Mouse (Mus musculus) limb, embryonic 10.5 days (tissue): ENCODE measurements around the gene Gm45785. TPM values are rescaled to one million over a fixed set of nuclear protein-coding genes. Genes with fewer than 3 reads are reported as not detected.

Source experiments
- DNase-seq: peaks from one replicate; pipeline ENCODE4 v3.0.0-alpha.2; 2017; ENCODE audit warnings: low spot score
- H3K27ac ChIP-seq: fragments of 300-500 bp; sonication (generic); 2 replicates; pipeline ENCODE4 v1.5.1; 2016; ENCODE audit warnings: mild to moderate bottlenecking
- H3K27me3 ChIP-seq: fragments of 300-500 bp; sonication (generic); 2 replicates; pipeline ENCODE4 v1.6.1; 2016; ENCODE audit warnings: low read depth, mild to moderate bottlenecking; ENCODE audit not compliant: poor library complexity, severe bottlenecking
- H3K36me3 ChIP-seq: fragments of 300-500 bp; sonication (generic); 2 replicates; pipeline ENCODE4 v1.6.1; 2016; ENCODE audit warnings: mild to moderate bottlenecking, moderate library complexity
- H3K4me1 ChIP-seq: fragments of 300-500 bp; sonication (generic); 2 replicates; pipeline ENCODE4 v1.6.1; 2016
- H3K4me3 ChIP-seq: fragments of 300-500 bp; sonication (generic); 2 replicates; pipeline ENCODE4 v1.5.1; 2016; ENCODE audit warnings: mild to moderate bottlenecking, moderate library complexity
- H3K9me3 ChIP-seq: fragments of 300-500 bp; sonication (generic); replicated peaks from 2 replicates; pipeline ENCODE4 v1.6.1; 2016; ENCODE audit warnings: mild to moderate bottlenecking
- whole genome bisulfite sequencing: fragments of 180-500 bp; shearing (Covaris S2); methylation state at CpG from one replicate; pipeline ENCODE4 v1.1.7; 2016; 5-methylcytosine and 5-hydroxymethylcytosine counted together
- polyA plus RNA-seq: library from polyadenylated mRNA; unstranded; fragments of >200 nt; fragmentation: Nextera tagmentation; extraction: Ambion mirVana; gene quantifications from 2 replicates; pipeline ENCODE4 v1.2.1, GENCODE M21; 2016

Gene Gm45785
- polyA plus RNA-seq, 1 experiment from 2014 or later: not detected

GRCm38 (mm10) chr7:140880865-140881515 is 24.9 kb upstream of the Gm45785 start:
- peaks cover 37% of the 10 kb centered on the region for H3K36me3 ChIP-seq
- WGBS: 36% methylated on average over 8 of the region's 8 CpGs
- no peaks in the 10 kb centered on the region for H3K27me3 ChIP-seq
- H3K27ac ChIP-seq: peak overlapping the region; percentile 90
- H3K4me3 ChIP-seq: peak overlapping the region; percentile 91
- DNase-seq: no peak
- peaks cover 16% of the 10 kb centered on the region for H3K4me1 ChIP-seq
- H3K9me3 ChIP-seq: no peaks in the 10 kb centered on the region

- H3K4me1 ChIP-seq: peaks cover 16% of the 10 kb centered on the region
- no peaks in the 10 kb centered on the region for H3K27me3 ChIP-seq
- H3K36me3 ChIP-seq: peaks cover 36% of the 10 kb centered on the region
- H3K9me3 ChIP-seq: no peaks in the 10 kb centered on the region
- no peak overlapping the region for H3K27ac ChIP-seq
- DNase-seq: no peak
- WGBS: 89% methylated on average over 3 of the region's 3 CpGs
- H3K4me3 ChIP-seq: no peak overlapping the region
Observed at GRCm38 (mm10) chr7:140880419-140880818, 24.3 kb upstream of the Gm45785 start.

- WGBS: 89% methylated on average over 7 of the region's 7 CpGs
- no peak for DNase-seq
- Histone ChIP-seq H3K4me3 (no peak overlapping the region), H3K4me1 (peaks cover 16% of the 10 kb centered on the region), H3K36me3 (peaks cover 34% of the 10 kb centered on the region), H3K27ac (no peak overlapping the region), H3K9me3 (no peaks in the 10 kb centered on the region), H3K27me3 (no peaks in the 10 kb centered on the region)
Observed at GRCm38 (mm10) chr7:140879355-140879754, 23.2 kb upstream of the Gm45785 start.

GRCm38 (mm10) chr7:140877364-140877763 is 21.2 kb upstream of the Gm45785 start:
- 85% methylated on average over 6 of the region's 6 CpGs for WGBS
- H3K27me3 ChIP-seq: no peaks in the 10 kb centered on the region
- no peak overlapping the region for H3K27ac ChIP-seq
- peaks cover 34% of the 10 kb centered on the region for H3K36me3 ChIP-seq
- H3K4me1 ChIP-seq: peaks cover 10% of the 10 kb centered on the region
- no peak for DNase-seq
- no peak overlapping the region for H3K4me3 ChIP-seq
- no peaks in the 10 kb centered on the region for H3K9me3 ChIP-seq

- Histone ChIP-seq H3K9me3 (no peaks in the 10 kb centered on the region), H3K36me3 (peaks cover 38% of the 10 kb centered on the region), H3K27ac (no peak overlapping the region), H3K4me1 (no peaks in the 10 kb centered on the region), H3K27me3 (no peaks in the 10 kb centered on the region), H3K4me3 (no peak overlapping the region)
- 92% methylated on average over 4 of the region's 4 CpGs for WGBS
- DNase-seq: no peak
Observed at GRCm38 (mm10) chr7:140874224-140874623, 18.1 kb upstream of the Gm45785 start.

- peaks cover 77% of the 10 kb centered on the region for H3K36me3 ChIP-seq
Observed at GRCm38 (mm10) chr7:140864761-140865160, 8.6 kb upstream of the Gm45785 start.

GRCm38 (mm10) chr7:140860728-140861127 is 4.6 kb upstream of the Gm45785 start:
- peaks cover 70% of the 10 kb centered on the region for H3K36me3 ChIP-seq
- DNase-seq: no peak
- H3K27me3 ChIP-seq: no peaks in the 10 kb centered on the region
- no peaks in the 10 kb centered on the region for H3K9me3 ChIP-seq
- H3K27ac ChIP-seq: no peak overlapping the region
- 90% methylated on average over 5 of the region's 5 CpGs for WGBS
- H3K4me1 ChIP-seq: peaks cover 27% of the 10 kb centered on the region
- H3K4me3 ChIP-seq: no peak overlapping the region

More at GRCm38 (mm10) chr7:140864761-140865160, 8.6 kb upstream of the Gm45785 start:
- no peak overlapping the region for H3K4me3 ChIP-seq
- H3K27me3 ChIP-seq: no peaks in the 10 kb centered on the region
- H3K9me3 ChIP-seq: no peaks in the 10 kb centered on the region
- H3K4me1 ChIP-seq: no peaks in the 10 kb centered on the region
- 87% methylated on average over 12 of the region's 12 CpGs for WGBS
- H3K27ac ChIP-seq: no peak overlapping the region
- no peak for DNase-seq

- peaks cover 67% of the 10 kb centered on the region for H3K36me3 ChIP-seq
- peaks cover 34% of the 10 kb centered on the region for H3K4me1 ChIP-seq
- no peak overlapping the region for H3K4me3 ChIP-seq
- DNase-seq: no peak
- H3K9me3 ChIP-seq: no peaks in the 10 kb centered on the region
- no peak overlapping the region for H3K27ac ChIP-seq
- WGBS: 77% methylated on average over 6 of the region's 6 CpGs
- H3K27me3 ChIP-seq: no peaks in the 10 kb centered on the region
Observed at GRCm38 (mm10) chr7:140859997-140860396, 3.9 kb upstream of the Gm45785 start.

- Histone ChIP-seq H3K4me3 (peak overlapping the region; percentile 91; the same call in 1 of the 2 replicates), H3K27me3 (no peaks in the 10 kb centered on the region), H3K4me1 (peaks cover 36% of the 10 kb centered on the region), H3K36me3 (peaks cover 67% of the 10 kb centered on the region), H3K9me3 (no peaks in the 10 kb centered on the region), H3K27ac (no peak overlapping the region)
- 96% methylated on average over 8 of the region's 8 CpGs for WGBS
- DNase-seq: no peak
Observed at GRCm38 (mm10) chr7:140858746-140859145, 2.6 kb upstream of the Gm45785 start.

- WGBS: 44% methylated on average over 40 of the region's 40 CpGs
Observed at GRCm38 (mm10) chr7:140857550-140858505, 1.7 kb upstream of the Gm45785 start, which contains the start of gene Bet1l. Gene Bet1l (minus strand): TSS chr7:140857577.

GRCm38 (mm10) chr7:140856785-140857549 is 836 bp upstream of the Gm45785 start, which contains the start of gene Ric8a:
Gene Ric8a (plus strand): TSS chr7:140856957.
- peak within 1 kb of the TSS; percentile 88 for H3K27ac ChIP-seq
- H3K9me3 ChIP-seq: no peaks in the 10 kb centered on the region
- H3K4me1 ChIP-seq: peaks cover 36% of the 10 kb centered on the region
- peak; percentile 82 for DNase-seq
- H3K36me3 ChIP-seq: peaks cover 67% of the 10 kb centered on the region
- H3K27me3 ChIP-seq: no peaks in the 10 kb centered on the region
- WGBS: under 1% methylated on average over 50 of the region's 50 CpGs
- peak within 1 kb of the TSS; percentile 91 for H3K4me3 ChIP-seq

More at GRCm38 (mm10) chr7:140857550-140858505, 1.7 kb upstream of the Gm45785 start, which contains the start of gene Bet1l:
- Histone ChIP-seq H3K4me1 (peaks cover 36% of the 10 kb centered on the region), H3K9me3 (no peaks in the 10 kb centered on the region), H3K27ac (peak within 1 kb of the TSS; percentile 88), H3K36me3 (peaks cover 67% of the 10 kb centered on the region), H3K27me3 (no peaks in the 10 kb centered on the region), H3K4me3 (peak within 1 kb of the TSS; percentile 91)
- peak; percentile 35 for DNase-seq

GRCm38 (mm10) chr7:140855181-140855580 is 950 bp downstream of the Gm45785 start:
- H3K4me1 ChIP-seq: peaks cover 36% of the 10 kb centered on the region
- H3K36me3 ChIP-seq: peaks cover 56% of the 10 kb centered on the region
- WGBS: 82% methylated on average over 9 of the region's 9 CpGs
- no peaks in the 10 kb centered on the region for H3K27me3 ChIP-seq
- H3K27ac ChIP-seq: peak overlapping the region; percentile 88; the same call in 1 of the 2 replicates
- peak overlapping the region; percentile 91 for H3K4me3 ChIP-seq
- H3K9me3 ChIP-seq: no peaks in the 10 kb centered on the region
- DNase-seq: no peak
